Mouse (Mus musculus) limb, embryonic 14.5 days (tissue): ENCODE results near the gene Spn. TPM values are rescaled to one million over a fixed set of nuclear protein-coding genes. Genes with fewer than 3 reads are reported as not detected.
A peak's percentile ranks its signal among the peaks of the same experiment; 100 is the strongest.

Source experiments
- ATAC-seq: fragments of 200-750 bp; cut with Nextera tagmentation; 2 replicates; pipeline ENCODE4 v1.8.0; 2017; ENCODE audit warnings: low read depth, moderate number of reproducible peaks, moderate TSS enrichment; ENCODE audit not compliant: low FRiP score
- DNase-seq: peaks from one replicate; pipeline ENCODE4 v3.0.0-alpha.2; 2015; ENCODE audit warnings: low spot score
- H3K27ac ChIP-seq: fragments of 300-500 bp; sonication (generic); replicated peaks from 2 replicates; pipeline ENCODE4 v1.5.1; 2014; ENCODE audit warnings: low read depth, mild to moderate bottlenecking, low read length, moderate library complexity, mixed read lengths
- H3K27me3 ChIP-seq: fragments of 300-500 bp; sonication (generic); 2 replicates; pipeline ENCODE4 v1.6.1; 2014; ENCODE audit warnings: low read length, mixed read lengths; ENCODE audit not compliant: control insufficient read depth, insufficient read depth
- H3K36me3 ChIP-seq: fragments of 300-500 bp; sonication (generic); 2 replicates; pipeline ENCODE4 v1.6.1; 2014; ENCODE audit warnings: mild to moderate bottlenecking, low read length, moderate library complexity, mixed read lengths; ENCODE audit not compliant: control insufficient read depth, insufficient read depth
- H3K4me1 ChIP-seq: fragments of 300-500 bp; sonication (generic); 2 replicates; pipeline ENCODE4 v1.6.1; 2014; ENCODE audit warnings: antibody characterized with exemption, low read length, mixed read lengths; ENCODE audit not compliant: control insufficient read depth, insufficient read depth
- H3K4me2 ChIP-seq: fragments of 300-500 bp; sonication (generic); replicated peaks from 2 replicates; pipeline ENCODE4 v1.6.1; 2014; ENCODE audit warnings: low read depth, mild to moderate bottlenecking, low read length, moderate library complexity; ENCODE audit not compliant: severe bottlenecking
- H3K4me3 ChIP-seq: fragments of 300-500 bp; sonication (generic); replicated peaks from 2 replicates; pipeline ENCODE4 v1.5.1; 2014; ENCODE audit warnings: low read length
- H3K9ac ChIP-seq: fragments of 300-500 bp; sonication (generic); 2 replicates; pipeline ENCODE4 v1.6.1; 2014; ENCODE audit warnings: mild to moderate bottlenecking, low read depth, low read length, moderate library complexity; ENCODE audit not compliant: severe bottlenecking
- H3K9me3 ChIP-seq: fragments of 300-500 bp; sonication (generic); 2 replicates; pipeline ENCODE4 v1.6.1; 2016; ENCODE audit warnings: low read length; ENCODE audit not compliant: control insufficient read depth
- POLR2A ChIP-seq: fragments of 200-500 bp; IDR thresholded peaks from 2 replicates; pipeline ENCODE4 v1.8.0; 2012; ENCODE audit warnings: inconsistent platforms, mild to moderate bottlenecking, moderate library complexity, borderline replicate concordance; ENCODE audit not compliant: insufficient read depth, insufficient read length; ENCODE audit errors: extremely low read depth
- WGBS: fragments of 180-500 bp; shearing (Covaris S2); extraction: QIAGEN DNeasy Blood & Tissue Kit; methylation state at CpG from one replicate; pipeline ENCODE4 v1.1.7; 2014; 5-methylcytosine and 5-hydroxymethylcytosine counted together
- polyA plus RNA-seq, 2 experiments: library from polyadenylated mRNA; depleted of rRNA in 1 of 2; stranded (reverse) in 1 of 2; unstranded in 1 of 2; fragments of >200 nt; fragmentation: Nextera tagmentation in 1 of 2; extraction: Ambion mirVana in 1 of 2; gene quantifications; 2 replicates each; pipeline versions ENCODE4 v1.2.1 to v1.2.3; 2012 to 2014

Gene Spn
- polyA plus RNA-seq, 2 experiments, result 0.37 to 0.73 TPM

DNA sequence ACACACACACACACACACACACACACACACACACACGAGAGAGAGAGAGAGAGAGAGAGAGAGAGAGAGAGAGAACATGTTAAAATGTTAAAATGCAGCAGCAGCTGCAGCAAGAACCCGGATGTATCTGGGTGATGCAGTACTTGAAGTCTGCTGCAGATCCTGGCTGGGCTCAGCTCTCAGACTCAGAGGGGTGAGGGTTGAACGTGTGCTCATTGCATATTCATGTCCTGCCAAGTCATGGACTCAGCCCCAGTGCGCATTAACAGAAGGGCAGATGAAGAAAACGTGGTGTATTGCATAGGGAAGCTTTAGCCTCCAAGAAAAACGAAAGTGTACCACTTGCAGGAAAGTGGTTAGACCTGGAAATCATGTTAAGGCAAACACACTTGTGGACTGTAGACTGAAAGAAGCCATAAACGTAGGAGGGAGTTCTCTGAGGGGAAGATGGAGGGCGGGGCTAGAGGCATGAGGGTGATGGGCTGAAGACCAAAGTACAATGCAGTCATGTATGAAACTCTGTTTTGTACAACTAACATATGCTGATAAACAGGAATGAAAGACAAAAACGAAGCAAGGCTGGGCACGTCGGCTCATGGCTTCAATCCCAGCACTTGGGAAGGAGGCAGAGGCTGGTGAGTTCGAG, 23.9 kb downstream of the Spn start:
- no peak overlapping the region for H3K9ac ChIP-seq
- no peak overlapping the region for H3K4me3 ChIP-seq
- H3K27ac ChIP-seq, result no peak overlapping the region
- peaks cover 7% of the 10 kb centered on the region for H3K4me1 ChIP-seq
- no peak for TF ChIP-seq POLR2A
- no peaks in the 10 kb centered on the region for H3K27me3 ChIP-seq
- 51% methylated on average over 12 of the region's 12 CpGs for WGBS
- ATAC-seq (no peak), DNase-seq (peak; percentile 38)
- H3K36me3 ChIP-seq, result no peaks in the 10 kb centered on the region
- H3K9me3 ChIP-seq, result no peaks in the 10 kb centered on the region
- no peak overlapping the region for H3K4me2 ChIP-seq

DNA sequence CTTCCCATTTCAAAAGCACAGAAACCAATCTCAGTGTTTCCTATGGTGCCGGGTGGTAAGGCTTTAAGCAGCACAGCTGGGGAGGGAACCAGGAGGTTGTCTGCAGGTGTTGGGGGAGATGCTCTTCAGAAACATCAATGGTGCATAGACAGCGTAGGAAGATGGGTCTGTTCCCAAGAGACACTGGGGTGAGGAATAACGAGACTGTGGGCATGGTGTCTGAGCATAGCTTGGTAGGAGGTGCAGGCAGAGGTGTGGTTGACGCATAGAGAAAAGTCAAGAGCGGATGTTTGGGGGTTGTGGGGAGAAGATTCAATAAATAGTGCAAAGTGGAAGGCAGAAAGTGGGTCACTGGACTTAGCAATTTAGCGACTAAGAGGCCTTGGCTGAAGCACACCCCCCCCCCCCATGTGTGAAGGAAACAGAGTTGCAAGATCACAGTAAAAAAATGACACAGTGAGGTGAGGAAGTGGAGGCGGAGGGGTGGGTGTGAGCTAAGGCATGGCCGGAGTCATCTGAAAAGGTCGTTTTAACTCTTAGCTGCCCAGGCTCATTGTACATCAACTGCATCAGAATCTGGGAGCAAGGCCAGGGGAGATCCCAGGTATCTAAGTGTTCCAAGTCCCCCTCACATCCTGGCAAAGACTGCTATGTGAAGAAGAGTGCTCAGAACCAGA, 24.6 kb downstream of the Spn start:
- no peak for TF ChIP-seq POLR2A
- H3K9me3 ChIP-seq, result no peaks in the 10 kb centered on the region
- DNase-seq, result no peak
- no peak overlapping the region for H3K4me2 ChIP-seq
- WGBS, result 36% methylated on average over 9 of the region's 9 CpGs
- no peak overlapping the region for H3K4me3 ChIP-seq
- no peak overlapping the region for H3K27ac ChIP-seq
- H3K4me1 ChIP-seq, result peaks cover 7% of the 10 kb centered on the region
- no peak overlapping the region for H3K9ac ChIP-seq
- no peaks in the 10 kb centered on the region for H3K36me3 ChIP-seq
- no peak for ATAC-seq
- H3K27me3 ChIP-seq, result no peaks in the 10 kb centered on the region

DNA sequence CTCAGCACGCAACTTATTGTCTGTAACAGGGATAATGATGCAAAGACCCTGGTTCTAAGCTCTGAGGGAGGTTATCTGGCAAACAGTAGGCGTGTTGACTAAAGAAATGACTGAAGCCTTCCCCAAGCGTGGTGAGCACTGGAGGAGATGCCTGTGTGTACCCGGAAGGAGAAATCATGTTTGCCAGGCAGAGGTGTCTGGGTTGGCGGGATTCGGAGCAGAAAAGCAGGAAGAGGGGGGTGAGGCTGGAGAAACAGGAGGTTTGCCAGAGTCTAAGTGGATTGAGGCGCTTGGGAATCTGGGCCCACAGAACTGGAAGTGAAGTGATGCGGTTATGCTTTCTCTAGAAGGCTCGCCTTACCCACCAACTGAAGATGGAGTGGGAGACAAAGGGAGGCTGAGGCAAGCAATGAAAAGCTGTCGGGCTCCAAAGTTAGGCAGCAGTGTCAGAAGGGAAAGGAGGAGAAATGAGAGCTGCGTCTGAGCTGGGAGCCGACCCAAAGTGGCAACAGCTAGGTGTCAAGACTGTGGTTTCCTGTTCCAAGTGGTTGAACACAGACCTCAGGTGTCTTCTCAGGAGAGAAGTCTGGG, 25.3 kb downstream of the Spn start:
- no peaks in the 10 kb centered on the region for H3K36me3 ChIP-seq
- no peak overlapping the region for H3K4me3 ChIP-seq
- H3K4me2 ChIP-seq, result no peak overlapping the region
- no peak for TF ChIP-seq POLR2A
- WGBS, result 74% methylated on average over 12 of the region's 12 CpGs
- H3K9me3 ChIP-seq, result no peaks in the 10 kb centered on the region
- no peaks in the 10 kb centered on the region; the same call in 1 of the 2 replicates for H3K4me1 ChIP-seq
- DNase-seq, result no peak
- H3K27ac ChIP-seq, result no peak overlapping the region
- no peaks in the 10 kb centered on the region for H3K27me3 ChIP-seq
- ATAC-seq, result no peak
- no peak overlapping the region for H3K9ac ChIP-seq

DNA sequence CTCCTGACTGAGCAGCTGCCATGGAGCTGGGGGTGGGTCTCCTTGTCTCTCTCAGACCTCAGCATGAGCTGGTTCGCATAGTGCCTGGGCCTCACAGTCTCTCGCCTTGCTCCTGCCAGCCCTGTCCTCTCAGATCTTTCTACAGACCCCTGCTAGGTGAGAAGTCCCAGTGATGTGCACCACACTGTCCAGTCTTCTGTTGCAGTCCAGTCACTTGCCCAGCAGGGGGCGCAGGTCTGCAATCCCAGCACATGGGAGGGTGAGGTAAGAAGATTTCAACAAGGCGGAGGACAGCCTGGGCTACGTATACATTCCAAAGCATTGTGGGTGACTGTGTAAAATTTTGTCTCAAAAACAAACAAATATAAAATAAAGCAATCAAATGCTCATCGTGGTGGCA, 26.2 kb downstream of the Spn start:
- Histone ChIP-seq H3K4me3 (no peak overlapping the region), H3K4me2 (no peak overlapping the region), H3K4me1 (no peaks in the 10 kb centered on the region), H3K27me3 (no peaks in the 10 kb centered on the region), H3K36me3 (no peaks in the 10 kb centered on the region), H3K9me3 (no peaks in the 10 kb centered on the region), H3K9ac (no peak overlapping the region), H3K27ac (no peak overlapping the region)
- no peak for DNase-seq
- 44% methylated on average over 6 of the region's 6 CpGs for WGBS
- ATAC-seq, result no peak
- no peak for TF ChIP-seq POLR2A

DNA sequence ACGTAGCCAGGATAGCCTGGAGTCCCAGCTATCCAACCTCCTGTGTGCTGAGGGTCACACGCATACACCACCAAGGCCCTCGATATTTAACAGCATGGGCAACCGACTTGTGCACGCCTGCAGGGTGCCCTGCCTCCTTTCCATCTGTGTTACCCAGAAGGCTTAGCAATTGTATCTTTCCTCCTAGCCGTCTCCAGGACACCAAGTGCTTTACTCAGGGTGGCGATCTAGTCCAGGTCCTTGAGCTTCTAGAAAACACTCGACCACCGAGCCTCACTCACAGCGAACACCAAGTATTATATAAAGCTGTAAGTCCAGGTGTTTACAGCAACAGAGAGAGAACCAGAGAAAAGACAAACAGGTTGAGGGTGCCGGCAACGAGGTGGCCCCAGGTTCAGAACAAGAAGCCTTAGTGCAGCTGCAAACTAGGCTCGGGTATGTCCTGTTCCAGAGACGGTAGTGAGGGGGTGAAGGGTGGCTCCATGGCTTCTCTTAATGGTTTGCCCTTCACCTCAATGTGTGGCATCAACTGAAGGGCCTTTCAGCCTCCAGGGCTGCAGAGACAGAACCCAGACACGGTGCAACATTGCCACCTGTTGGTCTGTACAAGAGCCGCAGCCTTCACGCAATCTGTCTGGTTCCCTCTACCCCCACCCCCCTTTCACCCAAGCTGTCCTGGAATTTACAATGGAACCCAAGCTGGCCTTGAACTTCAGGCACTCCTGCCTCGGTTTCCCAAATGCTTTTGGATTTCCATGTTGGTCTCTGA, 27.2 kb downstream of the Spn start:
- H3K4me2 ChIP-seq, result no peak overlapping the region
- H3K9me3 ChIP-seq, result no peaks in the 10 kb centered on the region
- H3K27me3 ChIP-seq, result no peaks in the 10 kb centered on the region
- 44% methylated on average over 18 of the region's 18 CpGs for WGBS
- no peak for TF ChIP-seq POLR2A
- no peak overlapping the region for H3K4me3 ChIP-seq
- H3K36me3 ChIP-seq, result no peaks in the 10 kb centered on the region
- peak; percentile 83 for DNase-seq
- no peak overlapping the region for H3K9ac ChIP-seq
- H3K4me1 ChIP-seq, result no peaks in the 10 kb centered on the region
- peak; percentile 79 for ATAC-seq
- no peak overlapping the region for H3K27ac ChIP-seq
